Mouse (Mus musculus): ENCODE measurements around the gene Bcl7c. TPM values are rescaled to one million over a fixed set of nuclear protein-coding genes. Genes with fewer than 3 reads are reported as not detected.

The Bcl7c gene
- polyA plus RNA-seq, 1 experiment from 2014 or later: 26.6 TPM

- peak; percentile 31; the same call in 1 of the 2 replicates for TF ChIP-seq CTCF (IDR thresholded peaks at IDR 0.05; ENCODE audit: low read depth)
- H3K27ac ChIP-seq (ENCODE audit: low read depth, low read length): no peak overlapping the region
- no peaks in the 10 kb centered on the region; the same call in 1 of the 2 replicates for H3K4me1 ChIP-seq (replicated peaks; ENCODE audit: control insufficient read depth, insufficient read depth, low read length)
- no peaks in the 10 kb centered on the region for H3K9me3 ChIP-seq (ENCODE audit: control insufficient read depth)
- WGBS: 95% methylated on average over 3 of the region's 3 CpGs
- H3K4me3 ChIP-seq (ENCODE audit: low read depth, low read length): no peak overlapping the region
- no peaks in the 10 kb centered on the region for H3K36me3 ChIP-seq (ENCODE audit: control insufficient read depth, insufficient read depth)
- no peak overlapping the region for H3K9ac ChIP-seq (ENCODE audit: low read depth, low read length)
- H3K4me2 ChIP-seq (replicated peaks; ENCODE audit: low read depth): no peak overlapping the region
- ATAC-seq: no peak
- no peaks in the 10 kb centered on the region for H3K27me3 ChIP-seq (replicated peaks; ENCODE audit: control insufficient read depth, insufficient read depth, low read length)
These were observed 47.9 kb downstream of the Bcl7c start for GRCm38 (mm10) chr7:127660882-127661281.

GRCm38 (mm10) chr7:127656946-127657345 is 51.8 kb downstream of the Bcl7c start:
- H3K4me2 ChIP-seq (replicated peaks; ENCODE audit: low read depth): no peak overlapping the region
- H3K9ac ChIP-seq (ENCODE audit: low read depth, low read length): no peak overlapping the region
- WGBS: 33% methylated on average over 4 of the region's 4 CpGs
- peak; percentile 85 for TF ChIP-seq CTCF (IDR thresholded peaks at IDR 0.05; ENCODE audit: low read depth)
- no peaks in the 10 kb centered on the region for H3K9me3 ChIP-seq (ENCODE audit: control insufficient read depth)
- no peak overlapping the region for H3K4me3 ChIP-seq (ENCODE audit: low read depth, low read length)
- no peak for ATAC-seq
- no peaks in the 10 kb centered on the region for H3K4me1 ChIP-seq (replicated peaks; ENCODE audit: control insufficient read depth, insufficient read depth, low read length)
- H3K27ac ChIP-seq (ENCODE audit: low read depth, low read length): no peak overlapping the region
- no peaks in the 10 kb centered on the region for H3K27me3 ChIP-seq (replicated peaks; ENCODE audit: control insufficient read depth, insufficient read depth, low read length)
- H3K36me3 ChIP-seq (ENCODE audit: control insufficient read depth, insufficient read depth): no peaks in the 10 kb centered on the region

GRCm38 (mm10) chr7:127654318-127654717 is 54.4 kb downstream of the Bcl7c start:
- Histone ChIP-seq H3K27me3 (replicated peaks; ENCODE audit: control insufficient read depth, insufficient read depth, low read length) (no peaks in the 10 kb centered on the region), H3K4me3 (ENCODE audit: low read depth, low read length) (no peak overlapping the region), H3K4me2 (replicated peaks; ENCODE audit: low read depth) (no peak overlapping the region), H3K9ac (ENCODE audit: low read depth, low read length) (no peak overlapping the region), H3K9me3 (ENCODE audit: control insufficient read depth) (no peaks in the 10 kb centered on the region), H3K36me3 (ENCODE audit: control insufficient read depth, insufficient read depth) (no peaks in the 10 kb centered on the region), H3K4me1 (replicated peaks; ENCODE audit: control insufficient read depth, insufficient read depth, low read length) (no peaks in the 10 kb centered on the region), H3K27ac (ENCODE audit: low read depth, low read length) (no peak overlapping the region)
- TF ChIP-seq CTCF (IDR thresholded peaks at IDR 0.05; ENCODE audit: low read depth): no peak
- ATAC-seq: no peak
- 78% methylated on average over 10 of the region's 10 CpGs for WGBS

GRCm38 (mm10) chr7:127652050-127652449 is 56.7 kb downstream of the Bcl7c start:
- Histone ChIP-seq H3K36me3 (ENCODE audit: control insufficient read depth, insufficient read depth) (no peaks in the 10 kb centered on the region), H3K9me3 (ENCODE audit: control insufficient read depth) (no peaks in the 10 kb centered on the region), H3K4me1 (replicated peaks; ENCODE audit: control insufficient read depth, insufficient read depth, low read length) (no peaks in the 10 kb centered on the region), H3K4me2 (replicated peaks; ENCODE audit: low read depth) (peak overlapping the region; percentile 54), H3K9ac (ENCODE audit: low read depth, low read length) (peak overlapping the region; percentile 27; the same call in 1 of the 2 replicates), H3K27ac (ENCODE audit: low read depth, low read length) (no peak overlapping the region), H3K4me3 (ENCODE audit: low read depth, low read length) (no peak overlapping the region), H3K27me3 (replicated peaks; ENCODE audit: control insufficient read depth, insufficient read depth, low read length) (no peaks in the 10 kb centered on the region)
- WGBS: 7% methylated on average over 18 of the region's 18 CpGs
- ATAC-seq: no peak
- no peak for TF ChIP-seq CTCF (IDR thresholded peaks at IDR 0.05; ENCODE audit: low read depth)

GRCm38 (mm10) chr7:127651624-127652023 is 57.1 kb downstream of the Bcl7c start:
- ATAC-seq: no peak
- H3K4me1 ChIP-seq (replicated peaks; ENCODE audit: control insufficient read depth, insufficient read depth, low read length): no peaks in the 10 kb centered on the region
- H3K9ac ChIP-seq (ENCODE audit: low read depth, low read length): no peak overlapping the region
- TF ChIP-seq CTCF (IDR thresholded peaks at IDR 0.05; ENCODE audit: low read depth): no peak
- no peak overlapping the region for H3K4me3 ChIP-seq (ENCODE audit: low read depth, low read length)
- H3K36me3 ChIP-seq (ENCODE audit: control insufficient read depth, insufficient read depth): no peaks in the 10 kb centered on the region
- WGBS: 54% methylated on average over 2 of the region's 3 CpGs
- peak overlapping the region; percentile 54 for H3K4me2 ChIP-seq (replicated peaks; ENCODE audit: low read depth)
- no peaks in the 10 kb centered on the region for H3K9me3 ChIP-seq (ENCODE audit: control insufficient read depth)
- H3K27me3 ChIP-seq (replicated peaks; ENCODE audit: control insufficient read depth, insufficient read depth, low read length): no peaks in the 10 kb centered on the region
- H3K27ac ChIP-seq (ENCODE audit: low read depth, low read length): no peak overlapping the region

- Histone ChIP-seq H3K36me3 (ENCODE audit: control insufficient read depth, insufficient read depth) (no peaks in the 10 kb centered on the region), H3K27ac (ENCODE audit: low read depth, low read length) (no peak overlapping the region), H3K27me3 (replicated peaks; ENCODE audit: control insufficient read depth, insufficient read depth, low read length) (no peaks in the 10 kb centered on the region), H3K9ac (ENCODE audit: low read depth, low read length) (no peak overlapping the region), H3K4me2 (replicated peaks; ENCODE audit: low read depth) (no peak overlapping the region), H3K9me3 (ENCODE audit: control insufficient read depth) (no peaks in the 10 kb centered on the region), H3K4me3 (ENCODE audit: low read depth, low read length) (no peak overlapping the region), H3K4me1 (replicated peaks; ENCODE audit: control insufficient read depth, insufficient read depth, low read length) (no peaks in the 10 kb centered on the region)
- no peak for TF ChIP-seq CTCF (IDR thresholded peaks at IDR 0.05; ENCODE audit: low read depth)
- WGBS: 77% methylated on average over 5 of the region's 6 CpGs
- ATAC-seq: no peak
These were observed 59.5 kb downstream of the Bcl7c start for GRCm38 (mm10) chr7:127649206-127649605.

Measured in intestine, postnatal 0 days (tissue).